Mouse (Mus musculus): ENCODE measurements around the gene Tmem102. TPM values are rescaled to one million over a fixed set of nuclear protein-coding genes. Genes with fewer than 3 reads are reported as not detected.
A peak's percentile ranks its signal among the peaks of the same experiment; 100 is the strongest.

The Tmem102 gene
- polyA plus RNA-seq, 1 experiment: 0.61 TPM

DNA sequence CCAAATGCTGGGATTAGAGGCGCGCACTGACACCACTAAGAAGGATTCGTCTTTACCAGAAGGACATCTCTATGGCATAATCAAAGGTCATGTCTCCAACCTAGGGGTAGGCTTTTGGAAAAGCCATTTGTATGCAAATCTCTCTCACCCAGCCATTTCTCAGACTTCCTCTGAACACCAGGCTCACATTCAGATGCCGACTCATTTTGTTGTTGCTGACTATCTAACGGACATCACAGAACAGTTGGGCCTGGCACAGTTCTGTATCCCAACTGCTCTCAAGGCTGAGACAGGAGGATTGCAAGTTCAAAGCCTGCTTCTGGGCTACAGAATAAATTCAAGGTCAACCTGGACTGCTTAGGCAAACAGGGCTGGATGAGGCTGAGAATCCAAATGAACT lies 18.1 kb downstream of the Tmem102 start:
- Histone ChIP-seq H3K36me3 (ENCODE audit: control insufficient read depth, insufficient read depth) (peaks cover 61% of the 10 kb centered on the region), H3ac (ENCODE audit: control insufficient read depth, insufficient read length) (no peak overlapping the region), H3K27me3 (ENCODE audit: control insufficient read depth, insufficient read depth, insufficient read length) (no peaks in the 10 kb centered on the region), H3K4me2 (ENCODE audit: low read depth) (no peak overlapping the region), H3K79me2 (ENCODE audit: control insufficient read depth, insufficient read depth) (no peaks in the 10 kb centered on the region), H3K4me3 (no peak overlapping the region)
- no peak for TF ChIP-seq TCF12 (IDR thresholded peaks at IDR 0.05; ENCODE audit: insufficient read depth, poor library complexity, severe bottlenecking)
- TF ChIP-seq MYOG (IDR thresholded peaks at IDR 0.05; ENCODE audit: control insufficient read depth in 1 of 3, insufficient read depth in 1 of 3, insufficient read length in 2 of 3, low read depth in 2 of 3): no peak
- TF ChIP-seq MAX (IDR thresholded peaks at IDR 0.05; ENCODE audit: low read depth): no peak
- no peak for TF ChIP-seq SRF (IDR thresholded peaks at IDR 0.05; ENCODE audit: control insufficient read depth, insufficient read length, low read depth)
- no peak for TF ChIP-seq TCF3 (IDR thresholded peaks at IDR 0.05; ENCODE audit: insufficient read length, low read depth)
- TF ChIP-seq USF1 (IDR thresholded peaks at IDR 0.05; ENCODE audit: low read depth): no peak
- no peak for TF ChIP-seq E2F4 (IDR thresholded peaks at IDR 0.05; ENCODE audit: insufficient read depth)
- no peak for TF ChIP-seq MYOD1 (IDR thresholded peaks at IDR 0.05; ENCODE audit: control insufficient read depth in 1 of 3, insufficient read length in 2 of 3, low read depth in 2 of 3)
- no peak for TF ChIP-seq CEBPB (IDR thresholded peaks at IDR 0.05; ENCODE audit: insufficient read depth, poor library complexity, severe bottlenecking)
- TF ChIP-seq POLR2A (IDR thresholded peaks at IDR 0.05; ENCODE audit: insufficient read length, low read depth): no peak
- no peak for TF ChIP-seq REST (IDR thresholded peaks at IDR 0.05; ENCODE audit: insufficient read depth, insufficient read length)
- TF ChIP-seq POLR2AphosphoS2 (IDR thresholded peaks at IDR 0.05; ENCODE audit: insufficient read length, low read depth): no peak

- H3K27me3 ChIP-seq (ENCODE audit: control insufficient read depth, insufficient read depth, insufficient read length): no peaks in the 10 kb centered on the region
- H3K4me3 ChIP-seq: no peak overlapping the region
- no peak overlapping the region for H3ac ChIP-seq (ENCODE audit: control insufficient read depth, insufficient read length)
These were observed 20.6 kb downstream of the Tmem102 start for GRCm38 (mm10) chr11:69784793-69785272.

DNA sequence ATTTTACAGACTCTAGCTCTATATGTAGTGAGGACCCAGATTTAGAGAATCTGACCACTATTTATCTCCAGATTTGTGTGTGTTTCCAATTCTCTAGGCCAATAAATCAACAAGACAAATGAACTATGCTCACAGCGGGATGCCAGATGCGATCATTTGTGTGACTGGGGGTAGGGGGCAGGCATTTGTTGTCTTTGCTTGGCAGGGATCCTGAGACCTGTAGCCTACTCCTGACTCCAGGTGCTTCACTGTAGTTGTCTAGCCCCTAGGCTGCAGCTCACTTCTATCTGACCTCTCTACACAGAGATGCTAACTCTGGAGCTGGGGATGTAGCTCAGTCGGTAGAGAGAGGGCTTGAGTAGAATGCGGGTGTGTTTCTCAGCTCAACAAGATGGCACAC lies 23.6 kb downstream of the Tmem102 start:
- no peak overlapping the region for H3K4me3 ChIP-seq
- H3K36me3 ChIP-seq (ENCODE audit: control insufficient read depth, insufficient read depth): peaks cover 36% of the 10 kb centered on the region
- TF ChIP-seq POLR2AphosphoS2 (IDR thresholded peaks at IDR 0.05; ENCODE audit: insufficient read length, low read depth) (peak; percentile 57), TCF3 (IDR thresholded peaks at IDR 0.05; ENCODE audit: insufficient read length, low read depth) (no peak)
- no peak overlapping the region for H3K4me2 ChIP-seq (ENCODE audit: low read depth)
- H3ac ChIP-seq (ENCODE audit: control insufficient read depth, insufficient read length): no peak overlapping the region
- no peaks in the 10 kb centered on the region for H3K27me3 ChIP-seq (ENCODE audit: control insufficient read depth, insufficient read depth, insufficient read length)
- H3K79me2 ChIP-seq (ENCODE audit: control insufficient read depth, insufficient read depth): no peaks in the 10 kb centered on the region

More at GRCm38 (mm10) chr11:69784793-69785272, 20.6 kb downstream of the Tmem102 start:
- peak; percentile 54 for TF ChIP-seq POLR2AphosphoS2 (IDR thresholded peaks at IDR 0.05; ENCODE audit: insufficient read length, low read depth)
- no peak for TF ChIP-seq TCF12 (IDR thresholded peaks at IDR 0.05; ENCODE audit: insufficient read depth, poor library complexity, severe bottlenecking)
- no peak for TF ChIP-seq E2F4 (IDR thresholded peaks at IDR 0.05; ENCODE audit: insufficient read depth)
- Histone ChIP-seq H3K4me2 (ENCODE audit: low read depth) (no peak overlapping the region), H3K79me2 (ENCODE audit: control insufficient read depth, insufficient read depth) (no peaks in the 10 kb centered on the region), H3K36me3 (ENCODE audit: control insufficient read depth, insufficient read depth) (peaks cover 43% of the 10 kb centered on the region)

- H3K79me2 ChIP-seq (ENCODE audit: control insufficient read depth, insufficient read depth): no peaks in the 10 kb centered on the region
- no peaks in the 10 kb centered on the region for H3K27me3 ChIP-seq (ENCODE audit: control insufficient read depth, insufficient read depth, insufficient read length)
- no peak overlapping the region for H3K4me3 ChIP-seq
- H3K36me3 ChIP-seq (ENCODE audit: control insufficient read depth, insufficient read depth): peaks cover 19% of the 10 kb centered on the region
- no peak overlapping the region for H3K4me2 ChIP-seq (ENCODE audit: low read depth)
- TF ChIP-seq E2F4 (IDR thresholded peaks at IDR 0.05; ENCODE audit: insufficient read depth): no peak
- TF ChIP-seq MYOD1 (IDR thresholded peaks at IDR 0.05; ENCODE audit: control insufficient read depth in 1 of 3, insufficient read length in 2 of 3, low read depth in 2 of 3): no peak
- no peak for TF ChIP-seq MYOG (IDR thresholded peaks at IDR 0.05; ENCODE audit: control insufficient read depth in 1 of 3, insufficient read depth in 1 of 3, insufficient read length in 2 of 3, low read depth in 2 of 3)
- no peak for TF ChIP-seq TCF12 (IDR thresholded peaks at IDR 0.05; ENCODE audit: insufficient read depth, poor library complexity, severe bottlenecking)
- TF ChIP-seq MAX (IDR thresholded peaks at IDR 0.05; ENCODE audit: low read depth): no peak
- TF ChIP-seq POLR2A (IDR thresholded peaks at IDR 0.05; ENCODE audit: insufficient read length, low read depth): no peak
- TF ChIP-seq CEBPB (IDR thresholded peaks at IDR 0.05; ENCODE audit: insufficient read depth, poor library complexity, severe bottlenecking): no peak
- no peak for TF ChIP-seq TCF3 (IDR thresholded peaks at IDR 0.05; ENCODE audit: insufficient read length, low read depth)
- no peak for TF ChIP-seq SRF (IDR thresholded peaks at IDR 0.05; ENCODE audit: control insufficient read depth, insufficient read length, low read depth)
- no peak for TF ChIP-seq REST (IDR thresholded peaks at IDR 0.05; ENCODE audit: insufficient read depth, insufficient read length)
- TF ChIP-seq POLR2AphosphoS2 (IDR thresholded peaks at IDR 0.05; ENCODE audit: insufficient read length, low read depth): no peak
- TF ChIP-seq USF1 (IDR thresholded peaks at IDR 0.05; ENCODE audit: low read depth): no peak
- no peak overlapping the region for H3ac ChIP-seq (ENCODE audit: control insufficient read depth, insufficient read length)
These were observed 26.4 kb downstream of the Tmem102 start for GRCm38 (mm10) chr11:69778985-69779384.

DNA sequence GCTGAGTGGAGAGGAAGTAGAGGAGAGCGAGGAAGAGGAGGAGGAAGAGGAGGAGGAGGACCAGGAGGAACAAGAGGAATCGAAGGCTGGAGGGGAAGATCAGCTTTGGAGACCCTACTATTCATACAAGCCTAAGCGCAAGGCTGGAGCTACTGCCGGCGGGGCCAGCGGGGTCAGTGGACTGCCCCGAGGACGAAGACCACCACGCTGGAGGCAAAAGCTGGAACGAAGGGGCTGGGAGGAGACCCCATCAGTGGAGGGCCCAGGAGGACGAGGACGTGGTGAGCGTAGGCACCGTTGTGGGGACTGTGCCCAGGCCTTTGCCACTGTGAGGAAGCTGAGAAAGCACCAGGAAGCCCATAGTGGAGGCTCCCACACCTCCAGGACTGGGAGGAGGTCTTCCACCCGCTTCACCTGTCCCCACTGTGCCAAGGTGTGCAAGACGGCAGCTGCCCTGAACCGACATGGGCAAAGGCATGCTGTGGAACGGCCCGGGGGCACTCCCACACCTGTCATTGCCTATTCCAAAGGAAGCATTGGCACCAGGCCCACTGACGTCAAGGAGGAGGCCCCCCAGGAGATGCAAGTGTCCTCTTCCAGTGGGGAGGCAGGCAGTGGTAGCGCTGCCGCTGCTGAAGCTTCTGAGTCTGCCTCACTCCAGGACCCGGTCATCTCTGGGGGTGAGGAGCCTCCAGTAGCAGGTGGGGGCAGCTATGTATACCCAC lies 27.0 kb downstream of the Tmem102 start:
- Histone ChIP-seq H3K79me2 (ENCODE audit: control insufficient read depth, insufficient read depth) (no peaks in the 10 kb centered on the region), H3ac (ENCODE audit: control insufficient read depth, insufficient read length) (no peak overlapping the region), H3K36me3 (ENCODE audit: control insufficient read depth, insufficient read depth) (peaks cover 15% of the 10 kb centered on the region), H3K4me3 (no peak overlapping the region), H3K4me2 (ENCODE audit: low read depth) (no peak overlapping the region), H3K27me3 (ENCODE audit: control insufficient read depth, insufficient read depth, insufficient read length) (no peaks in the 10 kb centered on the region)
- TF ChIP-seq MYOD1 (IDR thresholded peaks at IDR 0.05; ENCODE audit: control insufficient read depth in 1 of 3, insufficient read length in 2 of 3, low read depth in 2 of 3) (peak in 1 of 3 experiments; percentile 42), POLR2AphosphoS2 (IDR thresholded peaks at IDR 0.05; ENCODE audit: insufficient read length, low read depth) (peak; percentile 71), MYOG (IDR thresholded peaks at IDR 0.05; ENCODE audit: control insufficient read depth in 1 of 3, insufficient read depth in 1 of 3, insufficient read length in 2 of 3, low read depth in 2 of 3) (peak in 1 of 3 experiments; percentile 16), USF1 (IDR thresholded peaks at IDR 0.05; ENCODE audit: low read depth) (no peak), CEBPB (IDR thresholded peaks at IDR 0.05; ENCODE audit: insufficient read depth, poor library complexity, severe bottlenecking) (no peak)

Data from myocyte (in vitro differentiated cells).